Mouse (Mus musculus): ENCODE data around the gene Fads1.

- TF ChIP-seq CTCF (IDR thresholded peaks at IDR 0.05; ENCODE audit: borderline replicate concordance, extremely low read depth, insufficient read depth, insufficient read length), result no peak
- TF ChIP-seq POLR2A (IDR thresholded peaks at IDR 0.05; ENCODE audit: borderline replicate concordance, extremely low read depth, insufficient read depth, insufficient read length, poor library complexity, severe bottlenecking), result no peak
These were observed 20.6 kb downstream of the Fads1 start for GRCm38 (mm10) chr19:10203146-10203847.

All from brain, embryonic 14.5 days (tissue).